Mouse (Mus musculus) hindbrain, embryonic 14.5 days (tissue): ENCODE measurements at regions not wholly inside any gene's neighbourhood (a gene's known extent, or its start where the extent isn't known, plus 50 kb on each side); places are given as distances from the start of the nearest gene placed in this dataset.

Source experiments
- ATAC-seq: fragments of 200-750 bp; cut with Nextera tagmentation; 2 replicates; pipeline ENCODE4 v1.8.0; 2017; ENCODE audit warnings: moderate number of reproducible peaks, mild to moderate bottlenecking, moderate TSS enrichment, moderate library complexity; ENCODE audit not compliant: low FRiP score
- DNase-seq: peaks from one replicate; pipeline ENCODE4 v3.0.0-alpha.2; 2015; ENCODE audit warnings: low spot score
- H3K27ac ChIP-seq: fragments of 300-500 bp; sonication (generic); 2 replicates; pipeline ENCODE4 v1.5.1; 2014; ENCODE audit warnings: mild to moderate bottlenecking, moderate library complexity
- H3K27me3 ChIP-seq: fragments of 300-500 bp; sonication (generic); 2 replicates; pipeline ENCODE4 v1.6.1; 2014; ENCODE audit warnings: mild to moderate bottlenecking, low read length, mixed read lengths; ENCODE audit not compliant: control insufficient read depth, insufficient read depth
- H3K36me3 ChIP-seq: fragments of 300-500 bp; sonication (generic); replicated peaks from 2 replicates; pipeline ENCODE4 v1.6.1; 2014; ENCODE audit not compliant: control insufficient read depth, insufficient read depth
- H3K4me1 ChIP-seq: fragments of 300-500 bp; sonication (generic); replicated peaks from 2 replicates; pipeline ENCODE4 v1.6.1; 2014; ENCODE audit warnings: antibody characterized with exemption, low read length, mixed read lengths; ENCODE audit not compliant: control insufficient read depth, insufficient read depth
- H3K4me2 ChIP-seq: fragments of 300-500 bp; sonication (generic); replicated peaks from 2 replicates; pipeline ENCODE4 v1.6.1; 2014; ENCODE audit warnings: mild to moderate bottlenecking, moderate library complexity
- H3K4me3 ChIP-seq: fragments of 300-500 bp; sonication (generic); replicated peaks from 2 replicates; pipeline ENCODE4 v1.5.1; 2014; ENCODE audit warnings: mild to moderate bottlenecking, low read length
- H3K9ac ChIP-seq: fragments of 300-500 bp; sonication (generic); 2 replicates; pipeline ENCODE4 v1.6.1; 2014
- H3K9me3 ChIP-seq: fragments of 300-500 bp; sonication (generic); 2 replicates; pipeline ENCODE4 v1.6.1; 2016; ENCODE audit warnings: low read length; ENCODE audit not compliant: control insufficient read depth
- WGBS: fragments of 180-500 bp; shearing (Covaris S2); extraction: QIAGEN DNeasy Blood & Tissue Kit; methylation state at CpG from one replicate; pipeline ENCODE4 v1.1.7; 2014; 5-methylcytosine and 5-hydroxymethylcytosine counted together

DNA sequence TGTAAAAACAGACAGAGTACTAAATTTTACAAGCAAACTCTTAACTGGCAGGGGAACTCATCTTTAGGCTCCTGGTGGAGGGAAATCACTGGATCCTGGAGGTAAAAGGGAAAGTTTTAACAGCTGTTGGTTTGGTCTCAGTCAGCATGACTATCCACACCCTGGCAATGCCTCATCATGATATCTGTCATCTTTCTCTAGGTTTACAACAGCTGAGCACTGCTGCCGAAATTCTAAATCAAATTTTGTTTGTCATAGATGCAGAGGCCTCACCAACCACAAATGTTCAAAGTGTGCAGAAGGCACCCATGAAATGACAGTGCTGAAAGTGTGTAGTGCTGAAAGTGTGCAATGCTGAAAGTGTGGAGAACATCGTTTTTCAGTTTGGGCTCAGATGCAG, 180.6 kb upstream of the Lpp start:
- H3K36me3 ChIP-seq, result no peaks in the 10 kb centered on the region
- WGBS, result 81% methylated on average over 2 of the region's 2 CpGs

DNA sequence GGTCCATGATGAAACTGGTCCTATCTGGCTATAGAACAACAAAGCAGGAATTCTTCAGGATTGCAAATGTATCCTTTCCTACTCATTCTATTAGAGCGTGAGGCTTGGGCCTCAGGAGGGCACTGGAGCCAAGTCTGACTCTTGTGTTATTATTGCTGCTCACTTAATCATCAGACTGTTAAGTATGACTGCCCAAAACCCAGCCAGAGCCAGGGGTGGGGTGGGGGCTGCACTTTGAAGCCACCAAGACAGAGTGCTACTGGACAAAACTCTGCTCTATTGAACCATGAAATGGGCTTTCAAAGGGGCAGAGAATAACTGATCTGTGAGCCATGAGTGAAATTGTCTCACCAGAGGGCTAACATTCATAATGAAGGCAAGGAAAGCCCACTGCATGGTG, 181.7 kb upstream of the Lpp start:
- no peaks in the 10 kb centered on the region for H3K4me1 ChIP-seq
- no peak overlapping the region for H3K27ac ChIP-seq
- H3K9me3 ChIP-seq, result no peaks in the 10 kb centered on the region
- H3K9ac ChIP-seq, result no peak overlapping the region
- no peaks in the 10 kb centered on the region for H3K36me3 ChIP-seq
- ATAC-seq (no peak), DNase-seq (no peak)
- WGBS, result 50% methylated on average over 1 of the region's 1 CpGs
- no peaks in the 10 kb centered on the region for H3K27me3 ChIP-seq
- H3K4me2 ChIP-seq, result no peak overlapping the region
- no peak overlapping the region for H3K4me3 ChIP-seq

More for the DNA sequence above, 180.6 kb upstream of the Lpp start:
- DNase-seq (no peak), ATAC-seq (no peak)
- no peaks in the 10 kb centered on the region for H3K27me3 ChIP-seq
- H3K4me2 ChIP-seq, result no peak overlapping the region
- no peak overlapping the region for H3K27ac ChIP-seq
- H3K4me3 ChIP-seq, result no peak overlapping the region
- H3K4me1 ChIP-seq, result no peaks in the 10 kb centered on the region
- no peaks in the 10 kb centered on the region for H3K9me3 ChIP-seq
- no peak overlapping the region for H3K9ac ChIP-seq

DNA sequence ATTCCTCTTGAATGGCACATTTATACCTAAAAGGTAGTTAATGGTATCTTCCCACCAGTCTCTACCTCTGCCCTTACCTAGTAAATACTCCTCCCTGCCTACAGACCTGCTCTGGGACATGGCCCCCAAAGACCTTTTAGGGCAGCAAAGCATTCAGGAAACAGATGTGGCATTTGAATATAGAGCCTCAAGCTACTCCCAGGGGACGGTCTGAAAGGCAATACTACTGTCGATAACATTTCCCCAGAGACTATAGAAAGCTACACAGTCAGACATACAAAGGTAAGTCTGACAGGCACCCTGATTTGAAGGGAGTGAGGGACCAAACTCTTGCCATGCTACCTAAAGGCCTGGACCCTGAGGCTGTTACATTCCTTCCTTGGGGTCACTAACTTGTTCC, 184.4 kb upstream of the Lpp start:
- WGBS, result 71% methylated on average over 2 of the region's 2 CpGs
- DNase-seq (no peak), ATAC-seq (no peak)
- Histone ChIP-seq H3K4me1 (no peaks in the 10 kb centered on the region), H3K9me3 (no peaks in the 10 kb centered on the region), H3K27ac (no peak overlapping the region), H3K4me2 (no peak overlapping the region), H3K27me3 (no peaks in the 10 kb centered on the region), H3K36me3 (no peaks in the 10 kb centered on the region), H3K9ac (no peak overlapping the region), H3K4me3 (no peak overlapping the region)

DNA sequence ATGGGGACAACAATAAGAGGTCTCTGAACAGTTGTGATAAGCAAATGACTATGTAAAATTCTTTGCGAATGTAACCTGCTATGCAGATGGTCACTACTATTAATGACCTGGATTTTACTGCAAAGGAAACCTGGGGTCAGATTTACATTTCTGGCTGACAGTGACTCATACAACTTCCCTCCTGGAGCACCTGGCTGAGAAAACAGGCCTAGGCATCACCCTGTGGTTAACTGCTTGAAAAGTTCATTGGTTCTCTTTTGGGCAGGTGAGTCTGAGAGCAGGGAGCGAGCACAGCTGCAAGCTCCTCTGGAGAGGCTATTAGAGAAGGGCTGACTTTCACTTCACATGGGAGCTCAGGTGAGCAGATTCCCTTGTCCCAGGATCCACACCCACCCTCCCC, 185.2 kb upstream of the Lpp start:
- ATAC-seq (no peak), DNase-seq (no peak)
- Histone ChIP-seq H3K9me3 (no peaks in the 10 kb centered on the region), H3K9ac (no peak overlapping the region), H3K27ac (no peak overlapping the region), H3K4me2 (no peak overlapping the region), H3K4me1 (no peaks in the 10 kb centered on the region), H3K27me3 (no peaks in the 10 kb centered on the region), H3K36me3 (no peaks in the 10 kb centered on the region), H3K4me3 (no peak overlapping the region)
- 96% methylated on average over 2 of the region's 2 CpGs for WGBS

DNA sequence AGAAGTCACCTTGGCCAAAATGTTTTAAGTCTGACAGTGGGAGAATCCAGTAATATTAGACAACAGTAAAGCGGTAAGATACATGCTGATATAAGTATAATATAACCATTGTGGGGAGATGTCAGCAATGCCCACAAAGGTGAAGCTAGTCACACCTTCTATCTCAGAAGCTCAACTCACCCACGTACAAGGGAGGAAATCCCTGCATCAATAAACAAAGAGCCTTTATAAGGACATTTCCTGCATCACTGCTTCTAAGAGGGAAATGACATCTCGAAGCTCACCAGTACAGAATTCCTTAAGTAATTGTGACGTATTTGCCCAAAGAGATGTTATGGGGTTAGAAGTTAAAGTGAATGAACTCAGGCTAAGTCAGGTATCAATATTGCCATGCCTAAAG, 186.3 kb upstream of the Lpp start:
- Histone ChIP-seq H3K27me3 (no peaks in the 10 kb centered on the region), H3K9me3 (no peaks in the 10 kb centered on the region), H3K9ac (no peak overlapping the region), H3K27ac (no peak overlapping the region), H3K36me3 (no peaks in the 10 kb centered on the region), H3K4me2 (no peak overlapping the region), H3K4me3 (no peak overlapping the region), H3K4me1 (no peaks in the 10 kb centered on the region)
- DNase-seq, result no peak
- ATAC-seq, result no peak
- WGBS, result 44% methylated on average over 4 of the region's 4 CpGs

DNA sequence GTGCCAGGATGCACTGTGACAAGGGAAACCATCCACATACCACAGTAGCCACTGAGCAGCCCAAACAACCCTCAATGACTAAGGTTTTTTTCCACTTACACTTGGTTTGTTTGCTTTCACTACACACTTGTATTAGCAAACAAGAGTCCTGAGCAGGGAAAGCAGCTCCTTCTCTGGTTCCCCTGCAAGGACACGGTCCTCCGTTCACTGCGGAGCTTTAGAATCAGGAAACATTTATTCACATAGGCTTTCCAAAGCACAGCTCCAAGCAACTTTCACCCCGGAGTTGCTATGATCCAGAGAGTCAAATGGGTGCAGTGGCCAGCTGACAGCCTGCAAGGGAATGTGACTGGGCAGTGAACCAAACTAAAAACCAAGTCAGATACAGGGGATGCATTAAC, 186.8 kb upstream of the Lpp start:
- 75% methylated on average over 4 of the region's 4 CpGs for WGBS
- Histone ChIP-seq H3K27me3 (no peaks in the 10 kb centered on the region), H3K4me1 (no peaks in the 10 kb centered on the region), H3K4me2 (no peak overlapping the region), H3K4me3 (no peak overlapping the region), H3K9me3 (no peaks in the 10 kb centered on the region), H3K9ac (no peak overlapping the region), H3K36me3 (no peaks in the 10 kb centered on the region), H3K27ac (no peak overlapping the region)
- DNase-seq (no peak), ATAC-seq (no peak)

DNA sequence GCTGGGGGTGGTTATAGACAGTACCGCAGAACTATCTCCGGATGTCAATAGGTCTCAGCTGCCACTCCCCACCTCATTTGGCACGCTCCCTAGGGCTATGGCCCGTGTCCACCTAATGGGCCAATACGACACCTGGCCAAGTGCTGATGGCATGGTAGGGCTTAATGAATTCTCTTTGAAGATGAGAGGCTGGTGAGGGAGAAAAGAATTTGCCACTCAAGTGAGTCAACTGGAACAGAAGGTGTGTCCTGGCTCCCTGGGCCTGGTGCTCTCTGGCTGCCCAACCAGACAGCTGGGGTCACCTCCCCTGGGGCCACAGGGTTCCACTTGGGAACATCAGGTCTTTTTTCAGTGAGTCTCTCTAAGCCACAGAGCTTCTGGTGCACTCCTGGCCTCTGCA, 187.7 kb upstream of the Lpp start:
- Histone ChIP-seq H3K9me3 (no peaks in the 10 kb centered on the region), H3K9ac (no peak overlapping the region), H3K4me2 (no peak overlapping the region), H3K36me3 (no peaks in the 10 kb centered on the region), H3K4me3 (no peak overlapping the region), H3K27ac (no peak overlapping the region), H3K4me1 (no peaks in the 10 kb centered on the region), H3K27me3 (no peaks in the 10 kb centered on the region)
- no peak for ATAC-seq
- DNase-seq, result no peak
- 81% methylated on average over 5 of the region's 5 CpGs for WGBS

DNA sequence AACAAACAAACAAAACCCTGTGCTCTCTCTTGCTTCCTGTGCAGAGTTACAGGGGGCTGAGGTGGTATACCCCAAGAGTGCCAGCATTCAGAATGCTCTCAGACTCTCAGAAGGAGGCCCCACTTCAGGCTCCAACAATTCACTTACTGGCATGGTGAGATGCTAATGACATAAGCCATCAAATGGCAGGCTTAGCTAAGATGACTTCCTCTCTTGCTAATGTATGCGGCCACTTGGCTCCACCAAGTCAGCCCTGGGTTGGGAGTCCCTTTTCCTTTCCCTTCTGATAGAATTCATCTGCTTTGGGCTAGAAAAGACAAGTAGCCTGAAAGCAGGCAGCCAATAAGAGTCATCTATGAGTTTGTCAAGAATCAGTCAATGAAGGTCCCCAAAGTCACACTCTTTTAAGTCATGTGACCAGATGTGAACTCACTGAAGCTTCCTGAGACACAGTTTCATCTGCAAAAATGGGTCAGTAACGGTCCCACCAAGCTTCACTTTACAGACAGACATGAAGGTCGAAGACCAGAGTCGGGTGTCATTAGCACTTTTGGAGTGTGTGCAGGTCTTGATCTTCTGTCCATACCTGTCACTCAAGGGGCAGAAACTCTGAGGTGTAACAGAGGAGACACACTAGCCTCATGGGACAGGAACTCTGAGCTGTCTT, 189.1 kb upstream of the Lpp start:
- Histone ChIP-seq H3K9ac (no peak overlapping the region), H3K4me3 (no peak overlapping the region), H3K27me3 (no peaks in the 10 kb centered on the region), H3K9me3 (no peaks in the 10 kb centered on the region), H3K36me3 (no peaks in the 10 kb centered on the region), H3K4me2 (no peak overlapping the region), H3K4me1 (no peaks in the 10 kb centered on the region), H3K27ac (no peak overlapping the region)
- ATAC-seq (no peak), DNase-seq (no peak)
- 92% methylated on average over 4 of the region's 4 CpGs for WGBS

DNA sequence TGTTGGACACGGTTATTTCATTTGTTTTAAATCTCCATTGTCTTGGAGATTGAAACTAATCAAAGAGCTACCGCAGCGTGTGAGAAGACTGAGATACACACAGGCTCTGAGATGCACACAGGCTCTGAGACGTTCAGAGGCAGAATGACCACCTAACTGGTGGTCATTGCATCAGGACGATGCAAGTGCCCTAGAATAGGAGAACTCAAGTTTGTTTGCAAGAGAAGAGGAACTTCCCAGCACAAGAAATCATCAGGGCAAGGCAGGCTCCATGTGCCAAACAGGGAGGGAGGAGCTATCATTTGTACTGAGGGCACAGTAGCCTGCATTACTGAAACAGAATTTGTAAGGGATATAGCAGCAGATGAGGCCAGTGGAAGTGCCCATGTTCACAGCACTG, 190.7 kb upstream of the Lpp start:
- no peak overlapping the region for H3K27ac ChIP-seq
- no peak overlapping the region for H3K9ac ChIP-seq
- 87% methylated on average over 5 of the region's 5 CpGs for whole genome bisulfite sequencing
- H3K4me1 ChIP-seq, result no peaks in the 10 kb centered on the region
- ATAC-seq (no peak), DNase-seq (no peak)
- H3K4me3 ChIP-seq, result no peak overlapping the region
- H3K36me3 ChIP-seq, result no peaks in the 10 kb centered on the region
- no peaks in the 10 kb centered on the region for H3K27me3 ChIP-seq
- no peak overlapping the region for H3K4me2 ChIP-seq
- no peaks in the 10 kb centered on the region for H3K9me3 ChIP-seq

DNA sequence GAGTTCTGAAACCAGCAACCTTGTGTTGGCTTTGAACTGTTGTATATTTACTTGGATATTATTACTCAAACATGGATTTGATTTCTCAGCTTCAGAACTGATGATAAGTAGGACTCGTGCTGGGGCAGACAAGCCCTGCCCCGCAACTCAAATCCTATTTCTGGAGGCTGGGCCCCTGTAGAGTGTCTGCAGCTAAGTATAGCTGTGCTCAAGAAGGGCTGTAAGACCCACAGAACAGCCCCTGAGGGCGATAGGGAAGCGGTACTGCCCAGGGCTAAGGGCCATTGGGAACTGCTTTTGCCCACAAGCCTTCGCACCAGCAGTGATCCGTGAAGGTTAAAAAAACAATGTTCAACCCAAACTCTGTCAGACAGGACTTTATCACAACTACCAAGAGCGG, 191.9 kb upstream of the Lpp start:
- ATAC-seq (no peak), DNase-seq (no peak)
- H3K4me1 ChIP-seq, result no peaks in the 10 kb centered on the region
- H3K9ac ChIP-seq, result no peak overlapping the region
- H3K4me3 ChIP-seq, result no peak overlapping the region
- H3K4me2 ChIP-seq, result no peak overlapping the region
- H3K27me3 ChIP-seq, result no peaks in the 10 kb centered on the region
- no peaks in the 10 kb centered on the region for H3K9me3 ChIP-seq
- H3K36me3 ChIP-seq, result no peaks in the 10 kb centered on the region
- H3K27ac ChIP-seq, result no peak overlapping the region
- 89% methylated on average over 7 of the region's 7 CpGs for WGBS
